Mouse (Mus musculus): ENCODE data around the gene 2410131K14Rik.

Gene 2410131K14Rik

GRCm38 (mm10) chr5:118261181-118261580 lies 16.2 kb downstream of the 2410131K14Rik start:
- CTCF ChIA-PET: no interaction called here

GRCm38 (mm10) chr5:118262418-118262817 lies 17.4 kb downstream of the 2410131K14Rik start:
- CTCF ChIA-PET: no interaction called here

DNA sequence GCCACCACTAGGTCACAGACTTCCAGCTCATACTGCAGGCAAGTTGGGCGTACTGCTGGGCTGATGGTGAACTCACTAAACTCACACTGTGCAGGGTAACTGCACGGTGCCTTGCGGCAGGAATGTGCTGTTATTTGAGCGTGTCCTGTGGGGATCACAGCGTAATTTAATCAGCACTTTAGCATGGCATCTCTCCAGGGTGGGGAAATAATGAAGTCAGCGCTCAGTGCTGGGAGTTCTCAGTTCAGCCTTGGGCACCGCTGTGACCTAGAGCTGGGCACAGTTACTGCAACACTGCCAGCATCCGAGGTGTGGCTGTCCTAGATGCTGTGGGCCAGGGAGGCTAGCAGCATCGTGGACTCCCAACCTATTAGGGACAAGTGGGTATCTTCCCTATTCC lies 19.3 kb downstream of the 2410131K14Rik start:
- CTCF ChIA-PET: no interaction called here

DNA sequence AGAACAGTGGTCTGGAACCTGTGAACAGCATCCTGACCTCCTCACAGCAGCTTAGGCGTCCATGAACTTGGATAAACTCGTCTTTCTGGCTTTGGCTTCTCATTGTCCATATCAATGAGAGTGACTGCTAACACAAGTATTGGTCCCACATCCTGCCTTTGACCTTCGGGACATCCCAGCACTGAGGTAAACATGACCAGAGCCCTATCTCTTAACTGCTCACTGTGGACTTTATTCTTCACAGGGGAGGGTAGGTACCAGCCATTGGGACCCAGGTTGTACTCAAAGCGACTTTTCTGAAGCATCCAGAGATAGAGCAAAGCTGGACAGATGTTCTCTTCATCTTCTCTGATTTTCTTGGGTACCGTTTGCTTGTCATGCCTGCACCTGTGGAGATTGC lies 20.3 kb downstream of the 2410131K14Rik start:
- CTCF ChIA-PET: interaction anchor here (0.6 kb wide), 1 partner anchor 192 kb away, joined by 6 read pairs; no protein-coding TSS in a partner anchor

- CTCF ChIA-PET: no interaction called here
These were observed 21.3 kb downstream of the 2410131K14Rik start for GRCm38 (mm10) chr5:118266309-118266708.

GRCm38 (mm10) chr5:118268987-118269386 lies 24.0 kb downstream of the 2410131K14Rik start:
- CTCF ChIA-PET: interaction anchor here (0.6 kb wide), 4 partner anchors 166 to 473 kb away, joined by 3 to 4 read pairs (median 3); no protein-coding TSS in a partner anchor

- CTCF ChIA-PET: no interaction called here
These were observed 26.6 kb downstream of the 2410131K14Rik start for GRCm38 (mm10) chr5:118271449-118272110.

DNA sequence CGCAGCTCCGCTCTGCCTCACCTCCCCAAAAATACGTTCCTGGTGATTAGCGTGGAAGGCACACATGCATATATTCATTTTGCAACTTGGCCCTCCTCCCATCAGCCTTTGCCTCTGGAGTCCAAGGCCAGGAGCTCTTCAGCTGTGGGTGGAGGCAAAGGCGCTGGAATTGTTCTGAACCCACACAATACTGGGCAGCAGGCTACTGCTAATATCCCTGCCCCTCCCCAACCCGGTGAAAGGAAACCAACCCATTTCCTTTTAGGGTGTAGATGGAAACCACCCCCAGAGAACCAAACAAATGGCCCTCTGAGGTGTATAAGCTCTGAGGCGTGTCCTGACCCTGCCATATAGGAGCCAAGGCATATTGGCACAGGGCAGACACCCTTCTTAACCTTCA lies 28.4 kb downstream of the 2410131K14Rik start:
- CTCF ChIA-PET: no interaction called here

- CTCF ChIA-PET: no interaction called here
These were observed 29.5 kb downstream of the 2410131K14Rik start for GRCm38 (mm10) chr5:118274546-118274945.

DNA sequence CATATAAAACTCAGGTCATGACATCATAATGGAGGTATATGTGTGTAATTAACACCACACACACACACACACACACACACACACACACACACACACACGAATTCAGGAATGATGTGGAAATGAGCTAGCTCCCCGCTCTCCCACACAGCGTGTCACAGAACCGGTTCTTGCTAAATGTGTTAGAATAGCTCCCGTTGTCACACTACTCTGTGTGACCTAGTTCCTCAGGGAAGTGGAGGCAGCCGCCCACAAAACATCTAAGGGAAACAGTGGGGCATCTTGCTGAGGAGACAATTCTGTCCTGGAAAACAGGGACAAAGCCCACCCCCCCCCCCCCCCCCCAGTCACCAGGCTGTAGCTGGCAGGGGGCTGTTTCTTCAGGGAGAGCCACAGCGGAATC lies 31.3 kb downstream of the 2410131K14Rik start:
- CTCF ChIA-PET: interaction anchor here (0.6 kb wide), 1 partner anchor 84 kb away, joined by 6 read pairs; no protein-coding TSS in a partner anchor

DNA sequence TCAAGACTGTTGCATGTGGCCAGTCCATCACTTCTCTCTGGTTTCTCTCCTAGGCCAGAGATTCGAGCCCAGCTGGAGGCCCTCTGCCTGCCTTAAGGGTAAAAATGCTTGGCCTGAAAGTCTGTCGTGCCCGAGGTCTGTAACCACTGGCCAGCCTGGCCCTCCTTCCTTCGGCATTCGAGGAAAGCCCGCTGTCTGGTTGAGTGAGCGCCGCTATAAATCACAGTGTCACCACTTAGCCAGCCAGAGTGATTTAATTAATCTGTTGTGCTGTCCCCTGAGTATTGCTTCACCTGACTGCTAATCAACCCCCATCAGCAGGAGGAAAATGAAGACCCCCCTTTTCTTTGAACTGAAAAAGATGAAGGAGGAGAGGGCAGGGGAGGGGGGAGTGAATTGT lies 31.7 kb downstream of the 2410131K14Rik start:
- CTCF ChIA-PET: interaction anchor here (0.6 kb wide), 1 partner anchor 83 kb away, joined by 6 read pairs; no protein-coding TSS in a partner anchor

GRCm38 (mm10) chr5:118277741-118278495 lies 32.9 kb downstream of the 2410131K14Rik start:
- CTCF ChIA-PET: no interaction called here

DNA sequence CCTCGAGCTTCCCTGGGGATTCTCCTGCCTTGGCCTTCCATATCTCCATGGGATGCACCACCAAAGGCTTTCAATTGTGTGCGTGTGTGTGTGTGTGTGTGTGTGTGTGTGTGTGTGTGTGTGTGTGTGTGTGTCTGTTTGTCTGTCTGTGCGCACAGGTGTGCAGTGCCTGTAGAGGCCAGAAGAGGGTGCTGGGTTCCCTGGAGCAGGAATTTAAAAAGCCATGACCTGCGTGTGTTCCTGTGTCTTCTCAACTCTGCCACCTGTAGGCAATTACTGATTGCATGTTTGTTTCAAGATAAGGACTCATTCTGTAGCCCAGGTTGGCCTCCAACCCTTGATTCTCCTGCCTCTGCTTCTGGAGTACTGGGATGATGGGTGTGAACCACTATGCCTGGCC lies 46.4 kb downstream of the 2410131K14Rik start:
- CTCF ChIA-PET: interaction anchor here (0.6 kb wide), 1 partner anchor 10 kb away, joined by 3 read pairs; no protein-coding TSS in a partner anchor

GRCm38 (mm10) chr5:118292476-118292875 lies 47.4 kb downstream of the 2410131K14Rik start:
- CTCF ChIA-PET: no interaction called here

- CTCF ChIA-PET: no interaction called here
These were observed 49.2 kb downstream of the 2410131K14Rik start for GRCm38 (mm10) chr5:118294086-118294864.

- CTCF ChIA-PET: no interaction called here
These were observed 49.8 kb downstream of the 2410131K14Rik start for GRCm38 (mm10) chr5:118294865-118295258.

DNA sequence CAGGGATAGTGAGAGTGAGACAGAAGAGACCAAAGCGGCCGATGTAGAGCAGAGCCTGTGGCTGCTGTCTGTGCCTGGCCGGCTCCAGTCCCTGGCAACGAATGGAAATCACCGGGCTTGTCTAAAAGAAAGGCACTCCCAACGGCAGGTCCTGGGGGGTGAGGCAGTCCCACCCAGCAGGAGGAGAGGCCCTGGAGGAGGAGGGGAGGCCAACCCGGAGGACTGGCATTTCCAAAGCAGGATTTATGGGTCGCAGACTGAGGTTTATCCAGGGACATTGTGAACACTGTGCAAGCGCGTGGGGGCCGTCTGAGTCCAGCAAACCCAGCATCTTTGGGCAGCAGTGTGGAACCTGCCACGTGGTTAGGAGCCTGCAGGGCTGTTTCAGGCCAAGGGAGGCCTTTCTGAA lies 52.3 kb downstream of the 2410131K14Rik start:
- CTCF ChIA-PET: no interaction called here

DNA sequence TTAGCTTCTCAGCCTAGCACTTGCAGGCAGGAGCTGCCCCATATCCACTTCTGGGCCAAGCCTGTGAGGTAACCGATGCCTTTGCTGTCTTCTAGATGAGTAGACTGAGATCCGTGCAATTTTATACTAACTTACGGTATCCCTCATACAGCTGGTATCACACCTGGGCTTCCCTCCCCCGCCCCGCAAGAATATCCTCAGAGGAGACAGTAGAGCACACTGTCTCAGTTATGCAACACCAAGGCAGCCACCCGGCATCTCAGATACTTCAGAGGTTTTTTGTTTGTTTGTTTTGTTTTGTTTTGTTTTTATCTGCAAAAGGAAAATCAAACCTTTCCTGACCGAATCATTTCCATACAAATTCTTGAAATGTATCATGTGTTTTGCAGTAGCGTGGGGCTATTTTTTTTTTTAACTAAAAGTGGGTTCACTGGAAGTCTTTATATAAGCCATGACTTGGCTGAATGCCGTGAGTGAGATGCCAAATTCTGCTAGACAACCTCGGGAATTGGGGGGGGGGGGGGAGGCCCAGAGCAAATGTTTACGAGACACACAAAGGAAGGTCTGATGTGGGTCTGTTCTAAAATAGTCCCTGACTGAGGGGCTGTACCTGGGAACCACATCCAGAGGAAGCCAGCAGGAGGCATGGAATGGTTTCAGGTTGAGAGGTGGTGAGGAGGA lies 54.8 kb downstream of the 2410131K14Rik start:
- CTCF ChIA-PET: no interaction called here

DNA sequence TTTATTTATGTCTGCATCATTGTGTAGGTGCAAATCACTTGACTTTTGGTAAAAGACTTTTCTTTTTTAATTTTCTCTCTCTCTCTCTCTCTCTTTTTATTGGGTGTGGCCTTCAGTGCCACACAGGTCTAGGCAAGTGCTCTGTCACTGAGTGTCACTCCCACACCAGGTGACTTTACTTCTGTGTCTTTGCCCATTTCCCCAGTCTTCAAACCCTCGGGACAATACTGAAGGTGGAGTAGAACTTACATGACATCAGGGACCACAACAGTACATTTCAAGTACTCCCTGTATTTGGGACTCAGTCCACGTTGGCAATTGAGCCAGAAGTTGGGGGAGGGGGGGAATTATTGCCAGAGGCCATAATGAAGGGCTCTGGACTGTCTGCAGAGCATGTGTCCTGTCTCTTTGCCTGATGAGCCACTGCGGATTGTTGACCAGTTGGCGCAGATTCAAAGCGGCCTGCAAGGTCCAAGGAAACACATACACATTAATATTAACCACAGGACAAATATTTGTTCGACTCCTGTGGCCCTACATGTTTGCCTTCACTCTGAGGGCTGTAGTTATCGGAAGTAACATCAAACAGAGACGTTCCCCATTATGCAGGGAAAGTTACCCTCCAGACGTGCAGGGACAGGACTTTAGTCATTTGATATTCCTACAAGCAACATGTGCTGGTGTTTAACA lies 57.6 kb downstream of the 2410131K14Rik start:
- CTCF ChIA-PET: no interaction called here

DNA sequence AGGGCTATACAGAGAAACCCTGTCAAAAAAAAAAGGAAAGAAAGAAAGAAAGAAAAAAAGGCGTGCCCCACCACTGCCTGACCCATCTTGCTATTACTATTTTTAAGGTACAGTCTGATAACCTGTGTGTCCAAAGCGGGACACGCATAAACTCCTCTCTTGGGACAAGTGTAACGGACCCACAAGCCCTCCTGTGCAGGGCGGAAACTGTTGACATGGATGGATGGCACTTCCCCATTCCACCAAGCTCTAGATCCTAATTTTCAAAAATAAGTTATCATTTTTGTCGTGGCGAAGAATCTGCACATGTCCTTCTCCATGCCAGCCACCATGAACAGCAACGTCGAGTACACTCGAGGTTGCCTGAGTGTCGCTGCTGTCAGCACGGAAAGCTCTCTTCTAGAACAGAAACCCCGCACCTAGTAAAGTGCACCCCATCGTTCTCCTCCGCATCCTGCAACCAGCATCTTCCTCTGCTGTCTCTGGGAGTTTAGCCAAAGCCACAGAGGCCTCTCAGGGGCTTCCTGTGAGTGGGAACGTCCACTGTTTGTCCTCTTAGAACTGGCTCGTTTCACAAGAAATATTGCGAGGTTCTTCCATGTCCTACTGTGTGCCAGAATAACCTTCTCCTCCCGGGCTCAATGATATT lies 60.1 kb downstream of the 2410131K14Rik start:
- CTCF ChIA-PET: no interaction called here

- CTCF ChIA-PET: no interaction called here
These were observed 65.4 kb downstream of the 2410131K14Rik start for GRCm38 (mm10) chr5:118310389-118310788.
